Mouse (Mus musculus) hindbrain, embryonic 16.5 days (tissue): Measurements from ENCODE around the gene Syde2. TPM values are rescaled to one million over a fixed set of nuclear protein-coding genes. Genes with fewer than 3 reads are reported as not detected.
A peak's percentile ranks its signal among the peaks of the same experiment; 100 is the strongest.

Experiments
- ATAC-seq: fragments of 200-750 bp; cut with Nextera tagmentation; 2 replicates; pipeline ENCODE4 v1.8.0; 2017; ENCODE audit warnings: moderate TSS enrichment, moderate library complexity
- H3K27ac ChIP-seq: fragments of 300-500 bp; sonication (generic); 2 replicates; pipeline ENCODE4 v1.5.1; 2014; ENCODE audit warnings: low read depth, mild to moderate bottlenecking, control low read depth, low read length, moderate library complexity
- H3K27me3 ChIP-seq: fragments of 300-500 bp; sonication (generic); replicated peaks from 2 replicates; pipeline ENCODE4 v1.6.1; 2014; ENCODE audit warnings: low read length; ENCODE audit not compliant: control insufficient read depth, insufficient read depth
- H3K36me3 ChIP-seq: fragments of 300-500 bp; sonication (generic); 2 replicates; pipeline ENCODE4 v1.6.1; 2014; ENCODE audit warnings: mild to moderate bottlenecking, low read length, moderate library complexity, mixed read lengths; ENCODE audit not compliant: control insufficient read depth, insufficient read depth
- H3K4me1 ChIP-seq: fragments of 300-500 bp; sonication (generic); 2 replicates; pipeline ENCODE4 v1.6.1; 2014; ENCODE audit warnings: low read depth, low read length; ENCODE audit not compliant: control insufficient read depth, insufficient read depth
- H3K4me2 ChIP-seq: fragments of 300-500 bp; sonication (generic); 2 replicates; pipeline ENCODE4 v1.6.1; 2014; ENCODE audit warnings: mild to moderate bottlenecking, low read length, control low read depth, moderate library complexity
- H3K4me3 ChIP-seq: fragments of 300-500 bp; sonication (generic); 2 replicates; pipeline ENCODE4 v1.5.1; 2014; ENCODE audit warnings: mild to moderate bottlenecking, low read length, control low read depth, moderate library complexity
- H3K9ac ChIP-seq: fragments of 300-500 bp; sonication (generic); 2 replicates; pipeline ENCODE4 v1.6.1; 2014; ENCODE audit warnings: low read depth, mild to moderate bottlenecking, control low read depth, low read length, moderate library complexity
- H3K9me3 ChIP-seq: fragments of 300-500 bp; sonication (generic); 2 replicates; pipeline ENCODE4 v1.6.1; 2014; ENCODE audit warnings: mild to moderate bottlenecking, low read length, moderate library complexity; ENCODE audit not compliant: control insufficient read depth
- WGBS: fragments of 180-500 bp; shearing (Covaris S2); extraction: QIAGEN DNeasy Blood & Tissue Kit; methylation state at CpG from one replicate; pipeline ENCODE4 v1.1.7; 2014; 5-methylcytosine and 5-hydroxymethylcytosine counted together
- polyA plus RNA-seq: library from polyadenylated mRNA; unstranded; fragments of >200 nt; fragmentation: Nextera tagmentation; extraction: Ambion mirVana; gene quantifications from 2 replicates; pipeline ENCODE4 v1.2.1, GENCODE M21; 2015

Gene Syde2
- polyA plus RNA-seq, 1 experiment from 2014 or later = 0.28 TPM

- WGBS = 54% methylated on average over 6 of the region's 6 CpGs
- Histone ChIP-seq H3K9ac (no peak overlapping the region), H3K27me3 (peaks cover 8% of the 10 kb centered on the region), H3K4me2 (no peak overlapping the region; the same call in 1 of the 2 replicates), H3K4me3 (no peak overlapping the region), H3K9me3 (no peaks in the 10 kb centered on the region), H3K27ac (no peak overlapping the region), H3K36me3 (no peaks in the 10 kb centered on the region), H3K4me1 (peaks cover 12% of the 10 kb centered on the region; the same call in 1 of the 2 replicates)
- ATAC-seq = no peak
Measured at GRCm38 (mm10) chr3:145986317-145987001, 1.2 kb upstream of the Syde2 start.

- peak; percentile 78 for ATAC-seq
- peak overlapping the region; percentile 63 for H3K9ac ChIP-seq
- peaks cover 8% of the 10 kb centered on the region for H3K27me3 ChIP-seq
- under 1% methylated on average over 57 of the region's 101 CpGs for WGBS
- H3K9me3 ChIP-seq = no peaks in the 10 kb centered on the region
- peak overlapping the region; percentile 75 for H3K4me2 ChIP-seq
- H3K27ac ChIP-seq = peak overlapping the region; percentile 16; the same call in 1 of the 2 replicates
- peak overlapping the region; percentile 49 for H3K4me3 ChIP-seq
- H3K36me3 ChIP-seq = no peaks in the 10 kb centered on the region
- peaks cover 12% of the 10 kb centered on the region; the same call in 1 of the 2 replicates for H3K4me1 ChIP-seq
Measured at GRCm38 (mm10) chr3:145987970-145988683, 457 bp downstream of the Syde2 start.

DNA sequence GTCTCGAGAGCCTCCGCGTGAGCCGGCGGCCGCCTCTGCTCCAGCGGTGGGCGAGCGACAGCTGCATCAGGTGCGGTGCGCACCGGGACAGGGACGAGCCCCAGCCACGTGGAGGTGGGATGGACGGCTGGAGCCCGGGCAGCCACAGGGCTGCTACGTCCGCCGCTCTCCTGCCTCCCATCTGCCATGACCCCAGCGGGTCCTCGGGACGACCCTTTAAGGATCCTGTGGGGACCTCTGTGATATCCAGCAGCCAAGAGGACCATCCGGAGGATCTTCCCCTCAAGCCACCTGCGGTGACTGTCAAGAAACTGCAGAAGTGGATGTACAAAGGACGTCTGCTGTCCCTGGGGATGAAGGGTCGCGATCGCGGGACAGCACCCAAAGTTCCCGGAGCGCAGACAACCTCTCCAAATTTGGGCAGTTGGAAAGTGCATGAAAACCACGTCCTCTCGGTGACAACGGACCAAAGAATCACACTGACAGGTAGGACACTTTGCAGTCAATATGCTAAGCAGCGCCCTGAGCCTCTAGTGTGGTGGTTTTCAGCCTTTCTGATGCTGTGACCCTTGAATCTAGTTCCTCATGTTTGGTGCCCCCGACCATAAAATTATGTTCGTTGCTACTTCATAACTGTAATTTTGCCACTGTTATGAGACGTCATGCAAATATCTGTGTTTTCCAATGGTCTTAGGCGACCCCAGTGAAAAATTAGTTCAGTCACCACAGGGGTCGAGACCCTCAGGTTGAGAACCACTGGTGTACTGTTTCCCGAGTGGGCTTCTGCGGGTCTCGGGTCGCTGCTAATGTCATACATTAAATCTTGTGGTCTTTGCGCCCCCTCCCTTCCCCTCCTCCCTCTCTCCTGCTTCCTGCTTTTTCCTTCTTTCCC, 1.3 kb downstream of the Syde2 start:
- peaks cover 8% of the 10 kb centered on the region for H3K27me3 ChIP-seq
- H3K4me1 ChIP-seq = peaks cover 12% of the 10 kb centered on the region; the same call in 1 of the 2 replicates
- peak; percentile 59 for ATAC-seq
- WGBS = under 1% methylated on average over 31 of the region's 45 CpGs
- no peaks in the 10 kb centered on the region for H3K9me3 ChIP-seq
- no peak overlapping the region for H3K27ac ChIP-seq
- H3K36me3 ChIP-seq = no peaks in the 10 kb centered on the region
- peak overlapping the region; percentile 63 for H3K9ac ChIP-seq
- H3K4me2 ChIP-seq = peak overlapping the region; percentile 75
- peak overlapping the region; percentile 49 for H3K4me3 ChIP-seq

GRCm38 (mm10) chr3:145989576-145990081, 2.0 kb downstream of the Syde2 start:
- H3K4me2 ChIP-seq = peak overlapping the region; percentile 75
- no peak overlapping the region for H3K9ac ChIP-seq
- H3K27me3 ChIP-seq = peaks cover 8% of the 10 kb centered on the region
- no peaks in the 10 kb centered on the region for H3K9me3 ChIP-seq
- no peaks in the 10 kb centered on the region for H3K36me3 ChIP-seq
- no peak overlapping the region for H3K27ac ChIP-seq
- no peak for ATAC-seq
- H3K4me3 ChIP-seq = peak overlapping the region; percentile 49
- 12% methylated on average over 11 of the region's 11 CpGs for WGBS
- H3K4me1 ChIP-seq = peaks cover 12% of the 10 kb centered on the region; the same call in 1 of the 2 replicates

DNA sequence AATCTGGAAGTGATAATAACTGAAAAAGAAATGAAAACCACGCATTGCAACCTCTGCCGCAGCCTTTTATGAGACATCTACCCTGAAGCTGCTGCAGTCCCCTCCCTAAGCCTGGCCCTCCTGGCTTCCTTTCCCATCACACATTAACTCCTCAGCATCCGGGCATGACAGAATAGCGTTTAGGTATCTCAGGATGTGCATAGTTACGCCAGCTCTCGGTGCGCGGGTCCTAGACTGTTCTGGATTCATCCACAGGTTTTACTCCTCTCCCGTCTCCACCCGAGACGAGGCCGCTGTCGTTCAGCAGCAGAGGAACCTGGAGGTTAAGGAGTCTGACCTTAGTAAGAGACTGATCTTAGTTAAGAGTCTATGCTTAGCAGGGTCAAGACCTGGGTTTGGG, 3.5 kb downstream of the Syde2 start:
- no peaks in the 10 kb centered on the region for H3K36me3 ChIP-seq
- WGBS = 93% methylated on average over 13 of the region's 13 CpGs
- ATAC-seq = no peak
- no peak overlapping the region for H3K27ac ChIP-seq
- H3K4me3 ChIP-seq = no peak overlapping the region
- peaks cover 12% of the 10 kb centered on the region; the same call in 1 of the 2 replicates for H3K4me1 ChIP-seq
- no peak overlapping the region for H3K9ac ChIP-seq
- peaks cover 6% of the 10 kb centered on the region for H3K27me3 ChIP-seq
- H3K9me3 ChIP-seq = no peaks in the 10 kb centered on the region
- no peak overlapping the region for H3K4me2 ChIP-seq

- Histone ChIP-seq H3K4me1 (peaks cover 12% of the 10 kb centered on the region; the same call in 1 of the 2 replicates), H3K4me2 (no peak overlapping the region), H3K9me3 (no peaks in the 10 kb centered on the region), H3K36me3 (no peaks in the 10 kb centered on the region), H3K9ac (no peak overlapping the region), H3K4me3 (no peak overlapping the region), H3K27ac (no peak overlapping the region), H3K27me3 (no peaks in the 10 kb centered on the region; the same call in 1 of the 2 replicates)
- no peak for ATAC-seq
- 86% methylated on average over 10 of the region's 10 CpGs for WGBS
Measured at GRCm38 (mm10) chr3:145991976-145992730, 4.5 kb downstream of the Syde2 start.

- Histone ChIP-seq H3K9ac (no peak overlapping the region), H3K4me1 (peaks cover 9% of the 10 kb centered on the region; the same call in 1 of the 2 replicates), H3K4me3 (no peak overlapping the region), H3K36me3 (no peaks in the 10 kb centered on the region), H3K9me3 (no peaks in the 10 kb centered on the region), H3K4me2 (no peak overlapping the region), H3K27me3 (no peaks in the 10 kb centered on the region; the same call in 1 of the 2 replicates), H3K27ac (no peak overlapping the region)
- no peak for ATAC-seq
- WGBS = 76% methylated on average over 10 of the region's 10 CpGs
Measured at GRCm38 (mm10) chr3:145992796-145993195, 5.1 kb downstream of the Syde2 start.

- Histone ChIP-seq H3K36me3 (peaks cover 1% of the 10 kb centered on the region; the same call in 1 of the 2 replicates), H3K27ac (no peak overlapping the region), H3K4me1 (peaks cover 7% of the 10 kb centered on the region; the same call in 1 of the 2 replicates), H3K4me2 (no peak overlapping the region), H3K27me3 (no peaks in the 10 kb centered on the region; the same call in 1 of the 2 replicates), H3K9me3 (no peaks in the 10 kb centered on the region), H3K4me3 (no peak overlapping the region), H3K9ac (no peak overlapping the region)
- ATAC-seq = no peak
- WGBS = 90% methylated on average over 14 of the region's 14 CpGs
Measured at GRCm38 (mm10) chr3:145993481-145994201, 6.0 kb downstream of the Syde2 start.
